Mouse (Mus musculus): ENCODE data around the gene Emp2. TPM values are rescaled to one million over a fixed set of nuclear protein-coding genes. Genes with fewer than 3 reads are reported as not detected.
A peak's percentile ranks its signal among the peaks of the same experiment; 100 is the strongest.
"Not testable (repeated sequence)": the region's sequence is repeated elsewhere in the genome, so short reads cannot be mapped to it uniquely, and the experiment has no call there.

Gene Emp2
- polyA plus RNA-seq, 1 experiment from 2014 or later, result 1.5 TPM

DNA sequence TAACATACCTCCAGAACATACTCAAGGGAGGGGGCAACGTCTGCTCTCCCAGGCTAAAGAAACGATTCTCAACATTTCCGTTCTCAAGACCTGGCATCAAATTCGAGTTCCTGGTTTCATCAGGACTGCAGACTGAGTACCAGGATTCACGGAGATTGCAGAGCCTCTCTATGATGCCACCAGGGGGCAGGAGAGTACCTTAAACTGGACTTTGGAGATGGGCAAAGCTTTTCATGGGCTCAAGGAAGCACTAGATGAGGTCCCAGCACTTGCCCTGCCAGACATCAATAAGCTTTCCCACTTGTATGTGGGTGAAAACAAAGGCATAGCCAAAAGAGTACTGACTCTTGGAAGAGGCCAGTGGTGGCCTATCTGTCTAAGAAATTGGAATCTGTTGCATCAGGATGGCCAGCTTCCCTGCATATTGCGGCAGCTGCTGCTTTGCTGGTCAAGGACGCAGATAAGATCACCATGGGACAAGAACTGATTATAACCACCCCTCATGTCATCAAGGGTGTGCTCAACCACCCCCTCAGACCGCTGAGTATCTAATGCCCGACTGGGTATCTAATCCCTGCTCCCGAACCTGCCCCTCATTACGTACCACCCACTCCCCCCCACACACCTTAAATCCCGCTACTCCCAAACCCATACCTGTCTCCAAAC is 33.3 kb downstream of the Emp2 start:
- TF ChIP-seq CTCF (IDR thresholded peaks at IDR 0.05; ENCODE audit: low read depth) (peak; percentile 90), EP300 (IDR thresholded peaks at IDR 0.05; ENCODE audit: low read depth) (no peak)
- ATAC-seq, result no peak
- no peak overlapping the region for H3K4me2 ChIP-seq (ENCODE audit: low read depth, low read length)
- H3K4me3 ChIP-seq (ENCODE audit: low read depth, low read length), result no peak overlapping the region
- H3K4me1 ChIP-seq (ENCODE audit: insufficient read depth), result no peaks in the 10 kb centered on the region
- peak; percentile 79 for DNase-seq
- no peak overlapping the region for H3K27ac ChIP-seq (ENCODE audit: low read depth)
- no peaks in the 10 kb centered on the region for H3K9me3 ChIP-seq (ENCODE audit: low read length)
- H3K27me3 ChIP-seq (ENCODE audit: insufficient read depth, low read length), result no peaks in the 10 kb centered on the region; the same call in 1 of the 2 replicates
- H3K36me3 ChIP-seq (replicated peaks; ENCODE audit: insufficient read depth, low read length), result no peaks in the 10 kb centered on the region
- no peak overlapping the region for H3K9ac ChIP-seq (replicated peaks)
- 45% methylated on average over 12 of the region's 12 CpGs for WGBS (ENCODE audit: insufficient replicate concordance)

GRCm38 (mm10) chr16:10276778-10277177 is 37.0 kb downstream of the Emp2 start:
- not testable (repeated sequence) for H3K4me3 ChIP-seq (ENCODE audit: low read depth, low read length); H3K27me3 ChIP-seq (ENCODE audit: insufficient read depth, low read length); H3K9me3 ChIP-seq (ENCODE audit: low read length); DNase-seq; H3K4me2 ChIP-seq (ENCODE audit: low read depth, low read length); H3K36me3 ChIP-seq (replicated peaks; ENCODE audit: insufficient read depth, low read length); H3K27ac ChIP-seq (ENCODE audit: low read depth); ATAC-seq; H3K4me1 ChIP-seq (ENCODE audit: insufficient read depth); H3K9ac ChIP-seq (replicated peaks)
- WGBS (ENCODE audit: insufficient replicate concordance), result 80% methylated on average over 4 of the region's 5 CpGs

GRCm38 (mm10) chr16:10274465-10274864 is 39.3 kb downstream of the Emp2 start:
- H3K27ac ChIP-seq (ENCODE audit: low read depth), result no peak overlapping the region
- no peaks in the 10 kb centered on the region for H3K36me3 ChIP-seq (replicated peaks; ENCODE audit: insufficient read depth, low read length)
- no peaks in the 10 kb centered on the region for H3K9me3 ChIP-seq (ENCODE audit: low read length)
- H3K4me3 ChIP-seq (ENCODE audit: low read depth, low read length), result no peak overlapping the region
- WGBS (ENCODE audit: insufficient replicate concordance), result 68% methylated on average over 4 of the region's 4 CpGs
- H3K27me3 ChIP-seq (ENCODE audit: insufficient read depth, low read length), result no peaks in the 10 kb centered on the region
- DNase-seq (no peak), ATAC-seq (no peak)
- TF ChIP-seq EP300 (IDR thresholded peaks at IDR 0.05; ENCODE audit: low read depth), result no peak
- peak; percentile 36; the same call in 1 of the 2 replicates for TF ChIP-seq CTCF (IDR thresholded peaks at IDR 0.05; ENCODE audit: low read depth)
- no peak overlapping the region for H3K4me2 ChIP-seq (ENCODE audit: low read depth, low read length)
- H3K9ac ChIP-seq (replicated peaks), result no peak overlapping the region
- H3K4me1 ChIP-seq (ENCODE audit: insufficient read depth), result no peaks in the 10 kb centered on the region

DNA sequence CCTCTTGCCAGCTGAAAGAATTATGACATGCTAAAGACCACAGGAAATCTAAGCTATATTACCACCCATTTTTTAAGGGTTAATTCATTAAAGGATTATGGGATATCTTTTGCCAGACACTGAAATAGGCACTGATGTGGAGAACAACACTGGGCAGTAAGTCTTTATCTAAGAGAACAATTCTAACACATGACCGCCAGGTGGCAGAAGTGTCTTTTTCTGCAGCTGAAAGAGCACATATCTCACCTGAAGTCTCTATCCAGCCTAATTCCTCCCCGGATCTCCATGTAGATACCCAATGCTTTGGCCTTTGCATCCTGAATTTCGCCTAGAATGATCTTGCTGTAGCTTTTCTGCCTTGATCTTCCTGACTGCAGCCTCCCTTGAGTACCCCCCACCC is 41.5 kb downstream of the Emp2 start:
- no peak overlapping the region for H3K9ac ChIP-seq (replicated peaks)
- WGBS (ENCODE audit: insufficient replicate concordance), result 23% methylated on average over 3 of the region's 3 CpGs
- DNase-seq, result peak; percentile 56
- no peak for ATAC-seq
- peak; percentile 65 for TF ChIP-seq CTCF (IDR thresholded peaks at IDR 0.05; ENCODE audit: low read depth)
- no peak for TF ChIP-seq EP300 (IDR thresholded peaks at IDR 0.05; ENCODE audit: low read depth)
- no peak overlapping the region for H3K4me2 ChIP-seq (ENCODE audit: low read depth, low read length)
- H3K9me3 ChIP-seq (ENCODE audit: low read length), result no peaks in the 10 kb centered on the region
- no peaks in the 10 kb centered on the region for H3K4me1 ChIP-seq (ENCODE audit: insufficient read depth)
- H3K27ac ChIP-seq (ENCODE audit: low read depth), result no peak overlapping the region
- no peaks in the 10 kb centered on the region for H3K36me3 ChIP-seq (replicated peaks; ENCODE audit: insufficient read depth, low read length)
- H3K27me3 ChIP-seq (ENCODE audit: insufficient read depth, low read length), result no peaks in the 10 kb centered on the region
- no peak overlapping the region for H3K4me3 ChIP-seq (ENCODE audit: low read depth, low read length)

GRCm38 (mm10) chr16:10253993-10254392 is 59.8 kb downstream of the Emp2 start:
- no peaks in the 10 kb centered on the region for H3K4me1 ChIP-seq (ENCODE audit: insufficient read depth)
- 43% methylated on average over 1 of the region's 1 CpGs for WGBS (ENCODE audit: insufficient replicate concordance)
- no peak overlapping the region for H3K9ac ChIP-seq (replicated peaks)
- ATAC-seq, result no peak
- no peak overlapping the region for H3K27ac ChIP-seq (ENCODE audit: low read depth)
- H3K4me2 ChIP-seq (ENCODE audit: low read depth, low read length), result no peak overlapping the region
- no peak for DNase-seq
- no peaks in the 10 kb centered on the region for H3K27me3 ChIP-seq (ENCODE audit: insufficient read depth, low read length)
- H3K4me3 ChIP-seq (ENCODE audit: low read depth, low read length), result no peak overlapping the region
- H3K9me3 ChIP-seq (ENCODE audit: low read length), result no peaks in the 10 kb centered on the region
- no peaks in the 10 kb centered on the region for H3K36me3 ChIP-seq (replicated peaks; ENCODE audit: insufficient read depth, low read length)
- TF ChIP-seq EP300 (IDR thresholded peaks at IDR 0.05; ENCODE audit: low read depth) (no peak), CTCF (IDR thresholded peaks at IDR 0.05; ENCODE audit: low read depth) (no peak)

- DNase-seq, result no peak
These were observed 77.2 kb downstream of the Emp2 start for GRCm38 (mm10) chr16:10236601-10237000.

More at GRCm38 (mm10) chr16:10236601-10237000, 77.2 kb downstream of the Emp2 start:
- ATAC-seq, result no peak
- no peaks in the 10 kb centered on the region for H3K4me1 ChIP-seq (ENCODE audit: insufficient read depth)
- H3K4me2 ChIP-seq (ENCODE audit: low read depth, low read length), result no peak overlapping the region
- no peak for TF ChIP-seq EP300 (IDR thresholded peaks at IDR 0.05; ENCODE audit: low read depth)
- TF ChIP-seq CTCF (IDR thresholded peaks at IDR 0.05; ENCODE audit: low read depth), result no peak
- no peak overlapping the region for H3K4me3 ChIP-seq (ENCODE audit: low read depth, low read length)
- H3K9ac ChIP-seq (replicated peaks), result no peak overlapping the region
- no peaks in the 10 kb centered on the region for H3K27me3 ChIP-seq (ENCODE audit: insufficient read depth, low read length)
- H3K36me3 ChIP-seq (replicated peaks; ENCODE audit: insufficient read depth, low read length), result no peaks in the 10 kb centered on the region
- no peaks in the 10 kb centered on the region for H3K9me3 ChIP-seq (ENCODE audit: low read length)
- H3K27ac ChIP-seq (ENCODE audit: low read depth), result no peak overlapping the region

Small RNA genes lying within 50 kb of the gene (microRNA-seq; reads per million reads assigned to microRNA genes)
- gene Gm22932, result not detected

Other genes with a start within 250 kb of the Emp2 start
- gene Rpl39l, start 143.7 kb downstream of the Emp2 start, polyA plus RNA-seq (2015; fragmentation: Nextera tagmentation; extraction: Ambion mirVana), result 0.32 and 0.47 TPM in 2 replicates
- gene Atf7ip2, start 121.3 kb downstream of the Emp2 start, polyA plus RNA-seq (2015; fragmentation: Nextera tagmentation; extraction: Ambion mirVana), result 0.09 TPM in 1 of 2 replicates, not detected in the other
- 0.07 TPM in 1 of 2 replicates, not detected in the other for gene Tekt5, start 81.5 kb upstream of the Emp2 start, polyA plus RNA-seq (2015; fragmentation: Nextera tagmentation; extraction: Ambion mirVana)
- gene Nubp1, start 98.0 kb upstream of the Emp2 start, polyA plus RNA-seq (2015; fragmentation: Nextera tagmentation; extraction: Ambion mirVana), result 24.3 and 25.8 TPM in 2 replicates
- gene Tvp23a, start 133.4 kb upstream of the Emp2 start, polyA plus RNA-seq (2015; fragmentation: Nextera tagmentation; extraction: Ambion mirVana), result 0.20 and 0.21 TPM in 2 replicates
- gene Ciita, start 166.1 kb upstream of the Emp2 start, polyA plus RNA-seq (2015; fragmentation: Nextera tagmentation; extraction: Ambion mirVana), result 0.21 and 0.31 TPM in 2 replicates
- 2.8 and 4.4 TPM in 2 replicates for gene Dexi, start 229.1 kb upstream of the Emp2 start, polyA plus RNA-seq (2015; fragmentation: Nextera tagmentation; extraction: Ambion mirVana)
- 9.5 and 11.3 TPM in 2 replicates for gene Clec16a, start 231.4 kb upstream of the Emp2 start, polyA plus RNA-seq (2015; fragmentation: Nextera tagmentation; extraction: Ambion mirVana)

Data from liver, postnatal 0 days (tissue).